Mouse (Mus musculus): Measurements from ENCODE around the gene Mmp3. TPM values are rescaled to one million over a fixed set of nuclear protein-coding genes. Genes with fewer than 3 reads are reported as not detected.
"Not testable (repeated sequence)": the region's sequence is repeated elsewhere in the genome, so short reads cannot be mapped to it uniquely, and the experiment has no call there.

The Mmp3 gene
- polyA plus RNA-seq (2012; ENCODE audit: insufficient read depth, low replicate concordance), result not detected in 2 replicates

DNA sequence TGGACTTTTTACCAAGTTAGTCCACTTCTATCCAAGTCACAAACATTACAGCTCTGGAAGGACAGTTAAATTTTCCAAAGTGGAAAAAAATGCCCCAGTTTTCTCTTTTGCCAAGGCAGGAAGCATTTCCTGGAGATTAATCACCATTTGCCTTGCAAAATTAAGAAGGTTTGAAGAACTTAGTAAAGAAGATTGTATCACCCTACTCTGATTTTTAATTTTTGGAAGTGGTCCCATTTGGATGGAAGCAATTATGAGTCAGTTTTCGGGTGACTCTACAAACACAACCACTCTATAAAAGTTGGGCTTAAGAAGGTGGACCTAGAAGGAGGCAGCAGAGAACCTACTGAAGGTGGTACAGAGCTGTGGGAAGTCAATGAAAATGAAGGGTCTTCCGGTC is at the start of gene Mmp3:
Gene Mmp3, plus strand, starts transcription at position 301 of the 400 bp plus-strand sequence.
- no peak within 1 kb of the TSS for H3K4me3 ChIP-seq (replicated peaks)
- TF ChIP-seq GATA1 (IDR thresholded peaks at IDR 0.05; ENCODE audit: borderline replicate concordance, low read length) (no peak), FLI1 (IDR thresholded peaks at IDR 0.05; ENCODE audit: low read length) (no peak)
- H3K4me1 ChIP-seq, result no peaks in the 10 kb centered on the region
- no peaks in the 10 kb centered on the region for H3K27me3 ChIP-seq (replicated peaks)
- H3K36me3 ChIP-seq (replicated peaks; ENCODE audit: low read length), result no peaks in the 10 kb centered on the region
- H3K9me3 ChIP-seq, result no peaks in the 10 kb centered on the region

DNA sequence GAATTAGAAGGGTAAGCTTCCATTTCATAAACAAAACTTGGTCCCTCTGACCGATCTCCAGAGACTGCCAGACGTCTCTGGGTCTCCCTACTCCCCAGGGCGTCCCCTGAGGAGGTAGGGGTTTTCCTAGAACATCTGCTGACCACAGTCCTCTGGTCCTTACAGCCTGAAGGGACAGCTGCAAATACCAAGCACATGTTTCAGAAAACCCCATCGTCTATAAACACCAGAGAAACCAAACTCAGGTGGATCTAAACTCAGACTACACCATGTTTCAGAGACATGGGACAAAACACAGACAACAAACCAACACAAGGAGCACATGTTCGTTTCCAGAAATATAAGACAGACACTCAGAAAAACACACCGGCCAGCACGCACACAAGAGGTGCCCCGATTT is 49.1 kb upstream of the Mmp3 start:
- not testable (repeated sequence) for H3K9me3 ChIP-seq; H3K36me3 ChIP-seq (replicated peaks; ENCODE audit: low read length); H3K4me1 ChIP-seq; H3K4me3 ChIP-seq (replicated peaks); H3K27me3 ChIP-seq (replicated peaks)

GRCm38 (mm10) chr9:7453302-7453701 is 7.7 kb downstream of the Mmp3 start:
- no peaks in the 10 kb centered on the region for H3K4me1 ChIP-seq
- no peak overlapping the region for H3K4me3 ChIP-seq (replicated peaks)
- no peaks in the 10 kb centered on the region for H3K36me3 ChIP-seq (replicated peaks; ENCODE audit: low read length)

DNA sequence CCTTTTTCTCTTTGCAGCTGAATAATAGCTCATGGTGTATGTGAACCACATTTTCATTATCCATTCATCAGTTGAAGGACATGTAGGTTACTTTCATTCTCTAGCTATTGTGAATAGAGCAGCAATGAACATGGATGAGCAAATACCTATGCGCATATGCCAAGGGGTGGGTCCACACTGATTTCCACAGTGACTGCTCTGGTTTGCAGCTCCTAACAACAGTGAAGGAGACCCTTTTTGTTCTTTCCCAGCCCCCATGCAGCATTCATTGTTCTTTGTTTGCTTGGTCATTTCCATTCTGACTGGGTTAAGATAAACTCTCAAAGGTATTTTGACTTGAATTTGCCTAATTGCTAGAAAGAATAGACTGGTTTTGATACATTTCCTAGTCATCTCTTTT is 24.6 kb downstream of the Mmp3 start:
- no peaks in the 10 kb centered on the region for H3K27me3 ChIP-seq (replicated peaks)
- H3K36me3 ChIP-seq (replicated peaks; ENCODE audit: low read length), result no peaks in the 10 kb centered on the region
- no peaks in the 10 kb centered on the region for H3K4me1 ChIP-seq
- H3K9me3 ChIP-seq, result no peaks in the 10 kb centered on the region
- H3K4me3 ChIP-seq (replicated peaks), result no peak overlapping the region
- TF ChIP-seq FLI1 (IDR thresholded peaks at IDR 0.05; ENCODE audit: low read length) (no peak), GATA1 (IDR thresholded peaks at IDR 0.05; ENCODE audit: borderline replicate concordance, low read length) (no peak)

More at GRCm38 (mm10) chr9:7453302-7453701, 7.7 kb downstream of the Mmp3 start:
- H3K9me3 ChIP-seq, result no peaks in the 10 kb centered on the region
- no peak for TF ChIP-seq GATA1 (IDR thresholded peaks at IDR 0.05; ENCODE audit: borderline replicate concordance, low read length)
- TF ChIP-seq FLI1 (IDR thresholded peaks at IDR 0.05; ENCODE audit: low read length), result no peak
- no peaks in the 10 kb centered on the region for H3K27me3 ChIP-seq (replicated peaks)

DNA sequence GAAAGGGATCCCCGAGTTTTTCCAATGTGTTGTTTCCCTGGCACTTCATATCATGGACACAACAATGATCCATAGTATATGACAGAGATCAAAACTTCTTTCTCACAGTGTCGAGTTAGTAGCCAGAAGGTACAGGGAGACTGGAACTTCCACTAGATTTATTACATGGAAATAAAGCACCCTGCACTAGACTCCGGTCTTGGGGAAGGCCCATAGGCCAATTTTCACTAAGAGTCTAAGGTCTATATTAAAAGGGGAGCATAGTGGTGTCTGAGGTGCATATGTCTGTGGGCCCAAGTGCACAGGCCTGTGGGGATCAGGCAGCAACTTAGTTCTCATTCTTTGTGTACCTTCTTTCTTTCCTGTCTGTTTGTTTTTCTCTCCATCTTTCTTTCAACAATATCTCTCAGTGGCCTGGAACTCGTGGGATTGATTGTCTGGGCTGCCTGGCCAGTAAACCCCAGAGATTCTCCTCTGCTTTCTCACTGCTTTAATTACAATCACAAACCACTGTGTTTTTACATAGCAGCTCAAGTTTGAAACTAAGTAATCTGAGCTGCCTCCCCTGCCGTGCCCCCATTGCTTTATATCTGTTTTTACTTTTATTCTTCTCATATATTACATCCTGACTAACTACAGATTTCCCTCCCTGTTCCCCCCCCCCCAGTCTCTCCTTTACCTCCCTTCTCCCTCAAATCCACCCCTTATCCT is 38.2 kb downstream of the Mmp3 start:
- H3K36me3 ChIP-seq (replicated peaks; ENCODE audit: low read length), result no peaks in the 10 kb centered on the region
- H3K4me3 ChIP-seq (replicated peaks), result no peak overlapping the region
- no peaks in the 10 kb centered on the region for H3K27me3 ChIP-seq (replicated peaks)
- no peaks in the 10 kb centered on the region for H3K9me3 ChIP-seq
- TF ChIP-seq GATA1 (IDR thresholded peaks at IDR 0.05; ENCODE audit: borderline replicate concordance, low read length), result no peak
- no peak for TF ChIP-seq FLI1 (IDR thresholded peaks at IDR 0.05; ENCODE audit: low read length)
- H3K4me1 ChIP-seq, result no peaks in the 10 kb centered on the region

DNA sequence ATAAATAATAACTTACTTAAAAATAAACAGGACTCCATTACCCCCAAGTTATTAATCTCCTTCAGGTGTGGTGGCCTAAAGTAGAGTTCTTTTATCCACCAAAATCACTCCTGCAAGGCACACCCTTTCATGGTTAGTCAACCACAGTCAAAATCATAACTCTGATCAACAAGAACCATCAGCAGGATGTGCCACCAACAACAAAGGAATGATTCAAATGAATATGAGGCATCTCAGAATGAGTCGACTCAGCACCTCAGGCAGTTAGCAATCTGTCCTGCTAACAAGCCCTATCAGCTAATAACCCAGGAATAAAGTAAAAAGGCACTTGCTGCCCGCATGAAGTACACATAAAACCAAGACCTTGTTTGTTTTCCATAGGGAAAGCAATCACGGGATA is 55.5 kb downstream of the Mmp3 start:
- H3K27me3 ChIP-seq (replicated peaks), result no peaks in the 10 kb centered on the region
- H3K4me3 ChIP-seq (replicated peaks), result no peak overlapping the region
- no peaks in the 10 kb centered on the region for H3K4me1 ChIP-seq
- no peaks in the 10 kb centered on the region for H3K36me3 ChIP-seq (replicated peaks; ENCODE audit: low read length)
- no peaks in the 10 kb centered on the region for H3K9me3 ChIP-seq
- TF ChIP-seq GATA1 (IDR thresholded peaks at IDR 0.05; ENCODE audit: borderline replicate concordance, low read length), result no peak
- no peak for TF ChIP-seq FLI1 (IDR thresholded peaks at IDR 0.05; ENCODE audit: low read length)

GRCm38 (mm10) chr9:7502051-7502450 is 56.4 kb downstream of the Mmp3 start, which contains the start of gene Mmp10:
Gene Mmp10, plus strand, starts transcription at chr9:7502352.
- no peaks in the 10 kb centered on the region for H3K9me3 ChIP-seq
- no peaks in the 10 kb centered on the region for H3K36me3 ChIP-seq (replicated peaks; ENCODE audit: low read length)
- no peak within 1 kb of the TSS for H3K4me3 ChIP-seq (replicated peaks)
- TF ChIP-seq FLI1 (IDR thresholded peaks at IDR 0.05; ENCODE audit: low read length), result no peak
- TF ChIP-seq GATA1 (IDR thresholded peaks at IDR 0.05; ENCODE audit: borderline replicate concordance, low read length), result no peak
- no peaks in the 10 kb centered on the region for H3K27me3 ChIP-seq (replicated peaks)
- H3K4me1 ChIP-seq, result no peaks in the 10 kb centered on the region

Other genes with a start within 250 kb of the Mmp3 start
- not detected in 2 replicates for gene Mmp13, start 173.3 kb upstream of the Mmp3 start, polyA plus RNA-seq (2012; ENCODE audit: insufficient read depth, low replicate concordance)
- not detected in 2 replicates for gene Mmp12, start 101.4 kb upstream of the Mmp3 start, polyA plus RNA-seq (2012; ENCODE audit: insufficient read depth, low replicate concordance)
- gene Mmp1b, start 57.8 kb upstream of the Mmp3 start, polyA plus RNA-seq (2012; ENCODE audit: insufficient read depth, low replicate concordance), result not detected in 2 replicates
- not detected in 2 replicates for gene Mmp10, start 56.5 kb downstream of the Mmp3 start, polyA plus RNA-seq (2012; ENCODE audit: insufficient read depth, low replicate concordance)
- gene Mmp8, start 112.6 kb downstream of the Mmp3 start, polyA plus RNA-seq (2012; ENCODE audit: insufficient read depth, low replicate concordance), result 1.4 TPM in 1 of 2 replicates, not detected in the other
- not detected in 2 replicates for gene Mmp27, start 125.6 kb downstream of the Mmp3 start, polyA plus RNA-seq (2012; ENCODE audit: insufficient read depth, low replicate concordance)
- not detected in 2 replicates for gene Mmp20, start 182.4 kb downstream of the Mmp3 start, polyA plus RNA-seq (2012; ENCODE audit: insufficient read depth, low replicate concordance)
- not detected in 2 replicates for gene Mmp7, start 246.3 kb downstream of the Mmp3 start, polyA plus RNA-seq (2012; ENCODE audit: insufficient read depth, low replicate concordance)

All from megakaryocyte, embryonic 14.5 days (primary cell).